Mouse (Mus musculus) erythroblast, adult 5-6 weeks (primary cell): ENCODE data around the gene Trp53rkb. TPM values are rescaled to one million over a fixed set of nuclear protein-coding genes. Genes with fewer than 3 reads are reported as not detected.

ENCODE experiments used
- ATAC-seq: replicated peaks from 2 replicates; pipeline ENCODE4 v1.8.0; 2016; ENCODE audit warnings: moderate number of reproducible peaks, mild to moderate bottlenecking, moderate TSS enrichment, inconsistent platforms; ENCODE audit not compliant: poor library complexity, low FRiP score, severe bottlenecking
- total RNA-seq, 2 experiments: library from RNA; stranded (forward) in 1 of 2; stranded (reverse) in 1 of 2; fragments of 150-400 nt in 1 of 2; fragments of 200-764, 138-1000 nt in 1 of 2; gene quantifications; 2 replicates each; pipeline versions ENCODE4 v1.2.3 to v1.2.4; 2015 to 2017; ENCODE audit warnings: low replicate concordance in 2 of 2

The Trp53rkb gene
- total RNA-seq, 2 experiments from 2014 or later, result 0.38 TPM; not detected in 1

- ATAC-seq, result no peak
Measured at GRCm38 (mm10) chr2:166791738-166792137, 593 bp upstream of the Trp53rkb start.

- ATAC-seq, result peak; percentile 95
Measured at GRCm38 (mm10) chr2:166793542-166794214, 1.3 kb downstream of the Trp53rkb start.

- ATAC-seq, result no peak
Measured at GRCm38 (mm10) chr2:166799615-166800472, 7.5 kb downstream of the Trp53rkb start.

- no peak for ATAC-seq
Measured at GRCm38 (mm10) chr2:166800473-166800857, 8.1 kb downstream of the Trp53rkb start.

- ATAC-seq, result no peak
Measured at GRCm38 (mm10) chr2:166801436-166801835, 9.1 kb downstream of the Trp53rkb start.

- no peak for ATAC-seq
Measured at GRCm38 (mm10) chr2:166803298-166803697, 11.0 kb downstream of the Trp53rkb start.

GRCm38 (mm10) chr2:166805250-166806172 is 13.2 kb downstream of the Trp53rkb start, which contains the start of gene Arfgef2:
Gene Arfgef2, plus strand, starts transcription at chr2:166805588.
- ATAC-seq, result peak; percentile 86

DNA sequence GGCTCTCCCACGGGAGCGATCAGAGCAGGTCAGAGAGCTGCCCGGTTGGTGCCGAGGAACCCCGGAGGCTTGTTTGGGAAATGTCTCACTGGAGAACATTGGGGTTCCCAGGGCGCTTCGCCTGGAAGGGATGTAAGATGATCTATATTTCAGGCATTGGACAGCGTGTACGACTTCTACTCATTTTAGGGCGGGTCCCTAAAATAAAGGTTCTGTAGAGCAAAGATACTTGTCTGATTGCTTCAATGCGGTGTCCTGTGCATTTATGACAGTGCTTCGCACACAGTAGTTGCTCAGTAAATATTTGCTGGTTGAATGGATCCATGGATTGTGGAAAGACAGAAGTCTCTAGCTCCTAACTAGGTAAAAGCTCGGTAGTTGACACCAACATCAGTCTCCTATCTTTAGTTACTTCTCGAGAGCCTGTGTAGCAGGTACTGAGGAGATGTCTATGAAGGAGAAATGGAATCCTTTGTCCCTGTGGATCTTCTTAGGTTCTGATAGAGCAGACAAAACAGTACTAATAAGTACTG is 13.9 kb downstream of the Trp53rkb start:
- peak; percentile 67 for ATAC-seq

DNA sequence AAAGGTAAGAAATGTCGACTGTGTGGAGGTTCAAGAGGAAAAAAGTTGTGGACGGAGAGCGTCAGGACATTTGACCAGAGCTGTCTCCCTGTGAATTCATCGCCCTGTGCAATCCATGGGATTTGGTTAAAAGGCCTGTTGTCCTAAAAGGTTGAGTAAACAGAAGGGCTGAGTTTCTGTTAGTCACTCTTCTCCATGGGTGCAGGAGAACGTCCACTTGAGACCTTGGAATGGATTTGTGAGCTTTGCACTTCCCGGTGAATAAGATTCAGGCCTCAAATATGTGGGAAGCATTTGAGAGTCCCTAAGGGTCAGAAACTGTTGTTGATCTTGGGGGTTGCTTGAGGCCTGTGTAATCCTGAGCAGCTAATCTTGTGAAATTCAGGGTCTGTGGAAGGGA is 14.5 kb downstream of the Trp53rkb start:
- ATAC-seq, result no peak

- no peak for ATAC-seq
Measured at GRCm38 (mm10) chr2:166809499-166809898, 17.2 kb downstream of the Trp53rkb start.

- ATAC-seq, result no peak
Measured at GRCm38 (mm10) chr2:166810821-166811220, 18.5 kb downstream of the Trp53rkb start.

DNA sequence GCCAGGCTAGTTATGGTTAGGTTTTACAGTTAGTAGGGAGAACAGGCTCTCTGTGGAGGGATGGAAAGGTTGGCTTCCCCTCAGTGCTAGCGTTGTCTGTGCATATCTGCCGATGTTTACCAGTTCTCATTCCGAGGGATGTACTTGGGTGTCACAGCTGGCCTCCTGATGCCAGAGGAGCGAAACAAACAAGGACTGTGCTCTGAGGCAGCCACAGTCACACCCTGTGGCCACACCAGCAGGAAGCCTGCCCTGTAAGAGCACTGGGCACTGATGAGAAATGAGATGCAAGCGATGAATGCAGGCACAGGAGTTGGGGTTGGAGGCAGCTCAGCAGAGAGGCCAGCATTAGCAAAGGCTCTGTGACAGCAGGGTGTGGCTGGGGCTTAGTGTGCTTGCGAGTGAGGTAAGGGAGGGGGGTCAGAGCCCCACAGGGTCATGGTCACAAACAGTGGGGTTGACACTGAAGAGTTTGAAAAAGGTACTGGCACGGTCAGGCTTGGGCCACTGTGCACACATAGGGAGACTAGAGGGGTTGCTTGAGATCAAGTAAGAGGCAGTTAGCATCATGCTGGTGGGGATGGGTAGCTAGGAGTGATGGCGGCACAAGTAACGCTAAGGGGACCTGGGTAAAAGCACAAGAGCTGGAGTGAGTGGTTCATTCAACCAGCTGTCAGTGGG is 26.3 kb downstream of the Trp53rkb start:
- peak; percentile 58; the same call in 1 of the 2 replicates for ATAC-seq

DNA sequence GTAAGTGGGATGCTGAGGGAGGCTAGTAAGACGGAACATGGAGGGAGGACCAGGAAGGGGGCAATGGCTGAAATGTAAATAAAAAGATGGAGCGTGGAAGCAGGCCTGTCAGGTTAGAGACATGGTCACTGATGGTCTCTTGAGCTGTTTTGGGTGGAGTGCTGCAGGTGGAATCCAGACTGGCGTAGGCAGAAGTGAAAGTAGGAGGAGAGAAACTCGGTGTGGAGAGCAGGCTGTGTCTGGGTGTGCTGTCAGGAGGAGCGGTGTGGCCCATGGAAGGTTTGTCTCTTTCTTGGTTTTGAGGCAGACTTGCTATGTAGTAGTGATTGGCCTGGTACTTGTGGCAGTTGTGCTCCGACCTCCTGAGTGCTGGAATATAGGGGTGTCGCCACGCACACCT is 27.5 kb downstream of the Trp53rkb start:
- no peak for ATAC-seq

DNA sequence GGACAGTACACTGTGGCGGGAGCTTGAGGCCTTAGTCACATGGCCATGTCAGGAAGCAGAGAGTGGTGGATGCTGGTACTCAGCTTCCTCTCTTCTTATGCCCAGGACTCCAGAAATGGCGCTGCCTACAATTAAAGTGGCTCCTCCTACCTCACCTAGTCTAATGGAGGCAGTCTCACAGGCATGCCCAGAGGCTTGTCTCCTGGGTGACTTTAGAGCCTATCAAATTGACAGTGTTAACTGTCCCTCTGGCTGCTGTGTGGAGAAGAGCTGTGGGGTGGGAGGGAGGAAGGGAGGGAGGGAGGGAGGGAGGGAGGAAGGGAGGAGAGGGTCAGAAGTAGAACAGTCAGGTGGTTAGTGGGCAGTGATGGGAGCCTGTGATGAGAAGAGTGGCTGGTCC is 28.5 kb downstream of the Trp53rkb start:
- no peak for ATAC-seq

GRCm38 (mm10) chr2:166821406-166821805 is 29.1 kb downstream of the Trp53rkb start:
- no peak for ATAC-seq

GRCm38 (mm10) chr2:166822119-166822826 is 29.9 kb downstream of the Trp53rkb start:
- 0 out of 2 replicates have a peak, but pooled peaks have one; percentile 47 for ATAC-seq

- ATAC-seq, result no peak
Measured at GRCm38 (mm10) chr2:166822901-166823300, 30.6 kb downstream of the Trp53rkb start.

GRCm38 (mm10) chr2:166824386-166824785 is 32.1 kb downstream of the Trp53rkb start:
- ATAC-seq, result no peak
